Mouse (Mus musculus) ovary, adult 18-20 months (tissue): ENCODE data around the gene Dscaml1.
A peak's percentile ranks its signal among the peaks of the same experiment; 100 is the strongest.

ENCODE experiments used
- DNase-seq: peaks from one replicate; pipeline ENCODE4 v3.0.0; 2022; ENCODE audit warnings: low spot score, mixed read lengths

The Dscaml1 gene

GRCm38 (mm10) chr9:45510806-45511546 lies 84.5 kb downstream of the Dscaml1 start:
- DNase-seq, result no peak

GRCm38 (mm10) chr9:45517993-45518705 lies 91.7 kb downstream of the Dscaml1 start:
- no peak for DNase-seq

- DNase-seq, result no peak
Measured at GRCm38 (mm10) chr9:45519841-45520240, 93.4 kb downstream of the Dscaml1 start.

GRCm38 (mm10) chr9:45522866-45523265 lies 96.4 kb downstream of the Dscaml1 start:
- no peak for DNase-seq

GRCm38 (mm10) chr9:45524505-45524904 lies 98.1 kb downstream of the Dscaml1 start:
- DNase-seq, result no peak

- no peak for DNase-seq
Measured at GRCm38 (mm10) chr9:45533253-45533652, 106.8 kb downstream of the Dscaml1 start.

- no peak for DNase-seq
Measured at GRCm38 (mm10) chr9:45534472-45534988, 108.1 kb downstream of the Dscaml1 start.

GRCm38 (mm10) chr9:45537649-45538048 lies 111.2 kb downstream of the Dscaml1 start:
- no peak for DNase-seq

GRCm38 (mm10) chr9:45539265-45540044 lies 113.0 kb downstream of the Dscaml1 start:
- no peak for DNase-seq

GRCm38 (mm10) chr9:45546024-45546638 lies 119.7 kb downstream of the Dscaml1 start:
- no peak for DNase-seq

GRCm38 (mm10) chr9:45546902-45547578 lies 120.6 kb downstream of the Dscaml1 start:
- no peak for DNase-seq

- no peak for DNase-seq
Measured at GRCm38 (mm10) chr9:45549796-45550195, 123.4 kb downstream of the Dscaml1 start.

GRCm38 (mm10) chr9:45550210-45550609 lies 123.8 kb downstream of the Dscaml1 start:
- DNase-seq, result no peak

- DNase-seq, result no peak
Measured at GRCm38 (mm10) chr9:45550662-45551061, 124.2 kb downstream of the Dscaml1 start.

- DNase-seq, result peak; percentile 19
Measured at GRCm38 (mm10) chr9:45555036-45555826, 128.8 kb downstream of the Dscaml1 start.

GRCm38 (mm10) chr9:45556882-45557281 lies 130.5 kb downstream of the Dscaml1 start:
- DNase-seq, result no peak

- no peak for DNase-seq
Measured at GRCm38 (mm10) chr9:45560987-45561386, 134.6 kb downstream of the Dscaml1 start.

- no peak for DNase-seq
Measured at GRCm38 (mm10) chr9:45566843-45567578, 140.6 kb downstream of the Dscaml1 start.

GRCm38 (mm10) chr9:45569680-45570079 lies 143.3 kb downstream of the Dscaml1 start:
- no peak for DNase-seq

GRCm38 (mm10) chr9:45570346-45570745 lies 143.9 kb downstream of the Dscaml1 start:
- no peak for DNase-seq
